Mouse (Mus musculus): Measurements from ENCODE around the gene Amz1.

DNA sequence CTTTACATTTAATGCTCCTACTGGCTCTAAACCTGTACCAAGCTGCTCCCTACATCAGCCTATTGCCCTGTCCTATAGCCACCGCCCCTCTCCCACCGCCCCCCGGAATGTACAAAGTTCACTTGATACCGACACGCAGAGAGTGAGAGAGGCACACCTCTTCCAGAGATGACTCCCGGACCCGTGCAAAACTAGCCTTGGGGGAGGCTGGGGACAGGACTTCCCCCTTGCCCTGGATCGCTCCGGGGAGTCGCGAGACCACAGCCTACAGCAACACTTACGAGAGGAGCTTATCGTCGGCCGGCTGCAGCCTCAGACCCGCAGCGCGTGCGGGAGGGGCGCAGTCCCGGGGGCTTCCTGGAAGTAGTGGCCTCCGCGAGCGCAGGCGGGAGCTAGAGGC, 22.3 kb upstream of the Amz1 start:
- TF ChIP-seq CTCF (IDR thresholded peaks at IDR 0.05; ENCODE audit: extremely low read depth, insufficient read depth, insufficient read length, insufficient replicate concordance): no peak
- TF ChIP-seq POLR2A (IDR thresholded peaks at IDR 0.05; ENCODE audit: low read depth, low read length): no peak
